Mouse (Mus musculus) B cell, adult 62 days (primary cell): Measurements from ENCODE around the gene Paqr8. TPM values are rescaled to one million over a fixed set of nuclear protein-coding genes. Genes with fewer than 3 reads are reported as not detected.

ENCODE experiments used
- total RNA-seq: library from RNA; stranded (reverse); gene quantifications from 4 replicates; pipeline ENCODE4 v1.2.4, GENCODE M21; 2023

Gene Paqr8
- 1.9 to 2.9 TPM (median 2.5 TPM) in 4 replicates for total RNA-seq

DNA sequence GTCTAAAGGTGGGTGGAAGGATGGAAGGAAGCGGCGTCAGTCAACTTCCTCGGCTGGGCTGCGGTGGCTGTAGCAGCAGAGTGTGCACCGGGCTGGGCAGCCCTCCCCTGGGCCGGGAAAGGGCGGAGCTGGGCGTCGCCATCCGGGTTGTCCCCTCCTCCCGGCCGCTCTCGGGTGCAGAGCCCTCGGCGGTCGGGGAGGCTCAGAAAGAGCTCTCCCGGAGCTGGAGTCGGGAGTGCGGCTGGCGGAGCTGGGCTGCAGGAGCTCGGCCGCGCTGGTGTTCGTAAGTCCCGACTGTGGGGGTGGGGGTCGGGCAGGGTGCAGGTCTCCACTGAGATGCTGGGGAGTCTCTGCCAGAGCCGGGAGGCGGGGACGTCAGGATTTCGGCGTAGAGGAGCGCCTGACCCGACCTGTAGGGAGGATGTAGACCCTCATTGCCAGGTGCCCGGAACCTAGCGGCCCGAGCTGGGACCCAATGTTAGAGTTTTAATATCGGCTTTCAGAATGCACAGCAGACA is at the start of gene Paqr8:
Gene Paqr8, plus strand, starts transcription at position 203 of the 518 bp plus-strand sequence.

GRCm38 (mm10) chr1:20951300-20951763 is 60.9 kb downstream of the Paqr8 start, which contains the start of gene Efhc1:
Gene Efhc1, plus strand, starts transcription at chr1:20951626.

Other genes with a start within 250 kb of the Paqr8 start
- not detected in 4 replicates for gene Il17a, start 159.7 kb upstream of the Paqr8 start, total RNA-seq
- gene Il17f, start 100.0 kb upstream of the Paqr8 start, total RNA-seq = 1.5 to 2.3 TPM (median 1.7 TPM) in 4 replicates
- 47.0 to 55.3 TPM (median 47.9 TPM) in 4 replicates for gene Mcm3, start 70.3 kb upstream of the Paqr8 start, total RNA-seq
- gene Efhc1, start 61.0 kb downstream of the Paqr8 start, total RNA-seq = 0.63 to 0.85 TPM (median 0.74 TPM) in 4 replicates
- 16.5 to 20.8 TPM (median 17.2 TPM) in 4 replicates for gene Tram2, start 188.6 kb downstream of the Paqr8 start, total RNA-seq